Mouse (Mus musculus) spleen, adult 2 months (tissue): ENCODE measurements around the gene Ptprg. TPM values are rescaled to one million over a fixed set of nuclear protein-coding genes. Genes with fewer than 3 reads are reported as not detected.

ENCODE experiments used
- DNase-seq, 2 experiments: peaks; one replicate each; pipeline versions ENCODE4 v3.0.0 to v3.0.0-alpha.2; 2012 to 2021; ENCODE audit warnings: low spot score in 2 of 2, low read depth in 1 of 2
- H3K27ac ChIP-seq: fragments of 200-500 bp; 2 replicates; pipeline ENCODE4 v1.5.1; 2012; ENCODE audit warnings: low read length, inconsistent platforms; ENCODE audit not compliant: insufficient read depth
- H3K27me3 ChIP-seq: fragments of 200-500 bp; 2 replicates; pipeline ENCODE4 v1.6.1; 2012; ENCODE audit warnings: mild to moderate bottlenecking, moderate library complexity, low read length, inconsistent platforms; ENCODE audit not compliant: control insufficient read depth, insufficient read depth
- H3K36me3 ChIP-seq: fragments of 200-500 bp; 2 replicates; pipeline ENCODE4 v1.6.1; 2012; ENCODE audit warnings: mild to moderate bottlenecking, low read length, inconsistent platforms; ENCODE audit not compliant: control insufficient read depth, insufficient read depth
- H3K4me1 ChIP-seq: fragments of 200-500 bp; 2 replicates; pipeline ENCODE4 v1.6.1; 2011; ENCODE audit warnings: inconsistent platforms; ENCODE audit not compliant: control insufficient read depth, insufficient read depth, insufficient read length
- H3K4me3 ChIP-seq: fragments of 200-500 bp; 2 replicates; pipeline ENCODE4 v1.5.1; 2011; ENCODE audit warnings: mild to moderate bottlenecking, inconsistent platforms; ENCODE audit not compliant: insufficient read depth, insufficient read length; ENCODE audit errors: extremely low read depth
- CTCF ChIP-seq: fragments of 200-500 bp; IDR thresholded peaks from 2 replicates; pipeline ENCODE4 v1.5.1; 2011; ENCODE audit warnings: mild to moderate bottlenecking, inconsistent platforms; ENCODE audit not compliant: insufficient read depth, insufficient read length, insufficient replicate concordance; ENCODE audit errors: extremely low read depth
- POLR2A ChIP-seq: fragments of 200-500 bp; IDR thresholded peaks from 2 replicates; pipeline ENCODE4 v1.6.1; 2011; ENCODE audit warnings: low read depth, low read length, inconsistent platforms
- WGBS: fragments of 180-500 bp; shearing (Covaris S2); methylation state at CpG from one replicate; pipeline ENCODE4 v1.1.7; 2018; 5-methylcytosine and 5-hydroxymethylcytosine counted together
- polyA plus RNA-seq: library from polyadenylated mRNA; depleted of rRNA; stranded (reverse); fragments of >200 nt; gene quantifications from 2 replicates; pipeline ENCODE4 v1.2.3, GENCODE M21; 2012

Gene Ptprg
- polyA plus RNA-seq, 1 experiment = 4.9 TPM

DNA sequence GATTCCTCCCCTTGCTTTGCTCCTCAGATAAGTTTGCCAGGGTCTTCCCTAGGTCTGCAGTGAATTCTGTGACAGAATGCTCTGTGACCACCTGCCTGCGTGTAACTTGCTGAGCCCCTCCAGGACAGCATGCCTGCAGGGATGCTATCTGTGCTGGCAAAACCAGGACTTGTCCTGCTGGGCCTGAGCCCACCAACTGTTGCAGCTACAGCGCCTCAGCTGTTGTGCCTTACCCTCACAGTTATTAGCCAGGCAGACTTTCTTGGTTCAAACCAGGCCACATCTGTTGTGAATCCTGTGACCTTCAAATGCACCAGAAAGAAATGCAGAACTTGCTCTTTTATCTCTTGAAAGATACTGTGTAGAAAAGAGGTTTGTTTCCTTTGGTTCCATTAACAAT lies 151.5 kb downstream of the Ptprg start:
- no peak overlapping the region for H3K4me3 ChIP-seq
- H3K36me3 ChIP-seq = no peaks in the 10 kb centered on the region
- WGBS = 94% methylated on average over 2 of the region's 2 CpGs
- no peak for DNase-seq
- no peak overlapping the region for H3K27ac ChIP-seq
- H3K27me3 ChIP-seq = no peaks in the 10 kb centered on the region
- H3K4me1 ChIP-seq = no peaks in the 10 kb centered on the region
- TF ChIP-seq CTCF (no peak), POLR2A (no peak)

DNA sequence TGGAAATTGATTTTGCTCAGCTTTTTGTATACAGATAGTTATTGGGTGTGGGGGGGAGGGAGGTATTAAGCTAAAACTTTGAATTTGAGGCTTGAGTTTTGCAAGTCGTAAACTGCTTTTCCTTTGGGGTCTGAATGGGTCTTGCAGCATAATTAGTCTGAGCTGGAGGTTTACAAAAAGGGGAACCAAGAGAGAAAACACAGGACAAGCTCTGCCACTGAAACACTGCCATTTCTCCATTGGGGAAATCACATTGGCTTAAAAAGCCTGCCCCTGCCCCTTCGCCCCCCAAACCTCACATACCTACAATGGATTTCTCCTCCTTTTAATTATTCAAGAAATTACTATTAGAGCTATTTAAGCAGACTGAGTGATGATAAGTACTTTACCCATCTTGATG lies 156.0 kb downstream of the Ptprg start:
- Histone ChIP-seq H3K36me3 (no peaks in the 10 kb centered on the region), H3K27me3 (no peaks in the 10 kb centered on the region), H3K4me1 (no peaks in the 10 kb centered on the region), H3K4me3 (no peak overlapping the region), H3K27ac (no peak overlapping the region)
- 26% methylated on average over 2 of the region's 2 CpGs for WGBS
- TF ChIP-seq POLR2A (no peak), CTCF (no peak)
- DNase-seq = no peak

DNA sequence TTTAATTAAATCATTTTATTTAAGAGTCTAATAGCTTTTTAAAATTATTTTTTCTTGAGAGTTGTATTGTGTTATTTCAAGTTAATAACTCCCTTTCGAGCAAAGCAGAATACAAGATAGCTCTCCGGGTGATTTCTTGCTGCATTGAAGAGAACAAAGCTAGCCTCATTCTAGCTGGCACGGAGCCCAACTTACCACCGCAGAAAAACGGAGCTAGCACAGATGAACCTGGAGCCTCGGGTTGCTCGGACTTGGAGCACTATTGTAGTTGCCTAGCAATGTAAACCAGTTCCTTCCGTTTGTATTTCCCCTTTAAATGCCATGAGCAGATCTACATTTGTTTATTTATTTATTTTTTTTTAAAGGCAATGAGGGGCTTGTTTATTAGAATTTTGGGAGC lies 156.5 kb downstream of the Ptprg start:
- no peaks in the 10 kb centered on the region for H3K36me3 ChIP-seq
- H3K27me3 ChIP-seq = no peaks in the 10 kb centered on the region
- TF ChIP-seq CTCF (no peak), POLR2A (no peak)
- H3K4me1 ChIP-seq = no peaks in the 10 kb centered on the region
- no peak for DNase-seq
- no peak overlapping the region for H3K4me3 ChIP-seq
- 25% methylated on average over 8 of the region's 8 CpGs for WGBS
- no peak overlapping the region for H3K27ac ChIP-seq

DNA sequence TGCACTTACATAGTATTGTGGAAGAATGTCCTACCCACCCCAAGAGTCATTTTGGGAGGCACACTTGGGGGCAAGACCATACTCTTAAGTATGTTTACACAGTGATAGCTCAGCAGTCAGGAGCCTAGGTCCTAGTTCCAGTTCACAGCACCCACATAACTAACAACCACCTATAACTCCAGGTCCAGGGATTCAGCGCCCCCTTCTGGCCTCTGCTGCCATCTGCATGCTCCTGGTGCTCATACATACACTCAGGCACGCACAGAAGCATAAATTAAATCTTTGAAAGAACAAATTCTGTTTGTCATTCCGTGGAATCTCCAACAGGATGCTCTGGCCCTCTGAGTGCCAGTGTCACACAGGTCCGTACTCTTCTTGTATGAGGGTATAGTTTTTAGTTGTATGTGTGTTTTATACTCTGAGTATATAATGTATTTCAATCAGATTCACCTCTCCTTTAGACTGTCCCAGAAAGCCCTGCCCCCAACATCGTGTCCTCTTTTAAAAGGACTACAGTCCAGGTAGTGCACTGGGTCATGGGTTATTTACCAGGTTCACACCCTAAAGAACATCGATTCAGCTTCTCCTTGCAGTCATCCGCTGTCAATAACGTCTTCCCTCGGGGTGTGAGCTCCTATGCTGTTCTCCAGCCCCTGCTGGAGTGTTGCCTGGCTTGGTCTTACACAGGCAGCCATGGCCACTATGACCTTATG lies 157.2 kb downstream of the Ptprg start:
- DNase-seq = no peak
- Histone ChIP-seq H3K4me1 (no peaks in the 10 kb centered on the region), H3K4me3 (no peak overlapping the region), H3K27ac (no peak overlapping the region), H3K27me3 (no peaks in the 10 kb centered on the region), H3K36me3 (no peaks in the 10 kb centered on the region)
- 87% methylated on average over 9 of the region's 9 CpGs for whole genome bisulfite sequencing
- TF ChIP-seq CTCF = no peak
- TF ChIP-seq POLR2A = no peak

DNA sequence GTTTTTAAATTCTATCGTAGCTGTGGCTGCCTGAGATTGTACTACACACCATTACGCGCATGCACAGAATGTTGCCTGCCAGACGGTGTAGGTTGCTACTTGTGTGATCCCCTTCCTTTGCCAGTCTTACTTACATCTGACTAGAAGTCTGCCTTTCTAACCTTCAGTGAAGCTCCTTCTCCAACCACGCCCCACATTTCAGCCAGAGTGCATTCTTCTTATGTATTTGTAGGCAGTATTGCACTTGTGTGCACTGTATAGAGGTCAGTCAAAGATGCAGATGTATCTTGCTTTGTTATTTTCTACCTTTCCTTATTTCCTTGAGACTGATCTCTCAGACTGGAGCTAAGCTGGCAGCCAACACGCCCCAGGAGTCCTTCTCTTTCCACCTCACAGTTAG lies 158.8 kb downstream of the Ptprg start:
- whole genome bisulfite sequencing = 91% methylated on average over 6 of the region's 6 CpGs
- no peaks in the 10 kb centered on the region for H3K27me3 ChIP-seq
- TF ChIP-seq POLR2A = no peak
- no peak for TF ChIP-seq CTCF
- H3K4me1 ChIP-seq = no peaks in the 10 kb centered on the region
- DNase-seq = no peak
- no peak overlapping the region for H3K27ac ChIP-seq
- no peak overlapping the region for H3K4me3 ChIP-seq
- H3K36me3 ChIP-seq = no peaks in the 10 kb centered on the region

DNA sequence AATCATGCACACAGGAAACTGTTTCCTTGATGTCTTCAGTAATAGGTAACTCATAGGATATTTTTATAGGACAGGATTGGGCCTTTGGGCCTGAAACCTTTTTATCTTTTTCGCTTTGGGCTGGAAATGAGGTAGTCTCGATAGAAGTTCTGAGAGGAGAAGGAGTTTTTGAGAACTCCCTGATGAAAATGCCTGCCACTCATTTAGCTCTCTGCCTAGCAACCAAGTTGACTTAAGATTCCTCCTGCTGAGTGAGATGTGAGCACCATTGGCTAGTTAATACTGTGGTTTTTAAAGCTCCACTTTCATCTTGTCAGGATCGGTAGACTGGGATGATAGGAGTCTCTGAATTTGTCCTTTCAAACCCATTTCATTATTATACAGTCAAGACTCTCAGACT lies 162.9 kb downstream of the Ptprg start:
- no peaks in the 10 kb centered on the region for H3K27me3 ChIP-seq
- no peaks in the 10 kb centered on the region for H3K4me1 ChIP-seq
- DNase-seq = no peak
- no peaks in the 10 kb centered on the region for H3K36me3 ChIP-seq
- H3K4me3 ChIP-seq = no peak overlapping the region
- no peak for TF ChIP-seq POLR2A
- TF ChIP-seq CTCF = no peak
- 91% methylated on average over 3 of the region's 3 CpGs for WGBS
- H3K27ac ChIP-seq = no peak overlapping the region

DNA sequence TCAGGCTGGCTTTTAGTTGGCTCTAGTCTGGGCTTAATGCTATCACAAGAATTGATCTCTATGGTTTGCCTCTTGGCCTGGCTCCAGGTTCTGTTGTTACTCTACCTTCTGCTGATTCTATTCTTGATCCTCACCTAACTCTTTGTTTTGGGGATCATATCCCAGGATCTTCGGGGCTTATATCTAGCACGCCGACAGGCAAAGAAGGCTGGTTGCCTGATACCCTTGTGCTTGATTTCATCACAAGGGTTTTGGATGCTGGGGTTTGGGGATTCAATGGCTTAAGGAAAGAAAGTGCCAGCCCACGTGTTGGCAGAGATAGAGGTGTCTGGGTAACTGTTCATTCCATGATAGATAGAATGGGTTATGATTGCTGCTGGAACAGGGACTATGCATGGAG lies 164.9 kb downstream of the Ptprg start:
- Histone ChIP-seq H3K4me3 (no peak overlapping the region), H3K4me1 (no peaks in the 10 kb centered on the region), H3K36me3 (no peaks in the 10 kb centered on the region), H3K27me3 (no peaks in the 10 kb centered on the region), H3K27ac (no peak overlapping the region)
- WGBS = 81% methylated on average over 4 of the region's 4 CpGs
- TF ChIP-seq POLR2A (no peak), CTCF (no peak)
- DNase-seq = no peak
